Mouse (Mus musculus) heart, postnatal 14 days (tissue): ENCODE results near the gene Selenbp2. TPM values are rescaled to one million over a fixed set of nuclear protein-coding genes. Genes with fewer than 3 reads are reported as not detected.
"Not testable (repeated sequence)": the region's sequence is repeated elsewhere in the genome, so short reads cannot be mapped to it uniquely, and the experiment has no call there.

Experiments used
- DNase-seq, 2 experiments: peaks; one replicate each; pipeline ENCODE4 v3.0.0; 2021 to 2022
- intact Hi-C: fragments of 180-260 bp; cut with DNase I; formaldehyde crosslinking; loops from one replicate; pipeline ENCODE4 v1.15.1; 2025
- total RNA-seq, 2 experiments: library from RNA; stranded (reverse); gene quantifications; 2 replicates each; pipeline ENCODE4 v1.2.3; 2021

Selenbp2 gene
- total RNA-seq, 2 experiments from 2014 or later = 8.7 to 11.6 TPM

DNA sequence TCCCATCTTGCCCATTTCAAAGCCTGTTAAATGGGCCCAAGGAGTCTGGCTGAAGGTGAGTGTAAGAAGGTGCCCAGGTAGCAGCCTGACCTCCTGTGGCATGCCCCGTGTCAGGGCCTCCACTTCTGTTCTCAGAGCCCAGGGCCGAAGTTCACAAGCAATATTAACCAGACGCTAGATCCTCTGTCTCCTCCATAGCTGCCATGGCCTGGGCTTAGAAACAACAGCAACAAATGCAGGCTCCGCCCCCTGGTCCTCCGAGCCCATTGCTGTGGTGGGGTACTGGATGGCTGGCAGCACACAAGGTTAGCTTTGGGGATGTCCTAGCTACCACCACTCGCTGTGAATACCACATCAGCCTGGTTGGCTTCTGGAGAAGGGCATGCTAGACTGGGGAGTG lies 3.2 kb upstream of the Selenbp2 start:
- intact Hi-C loops, DNase-seq: not testable (repeated sequence)

- intact Hi-C loops = no loop called here
- no peak for DNase-seq
Measured at GRCm38 (mm10) chr3:94690616-94691247, 2.6 kb upstream of the Selenbp2 start.

DNA sequence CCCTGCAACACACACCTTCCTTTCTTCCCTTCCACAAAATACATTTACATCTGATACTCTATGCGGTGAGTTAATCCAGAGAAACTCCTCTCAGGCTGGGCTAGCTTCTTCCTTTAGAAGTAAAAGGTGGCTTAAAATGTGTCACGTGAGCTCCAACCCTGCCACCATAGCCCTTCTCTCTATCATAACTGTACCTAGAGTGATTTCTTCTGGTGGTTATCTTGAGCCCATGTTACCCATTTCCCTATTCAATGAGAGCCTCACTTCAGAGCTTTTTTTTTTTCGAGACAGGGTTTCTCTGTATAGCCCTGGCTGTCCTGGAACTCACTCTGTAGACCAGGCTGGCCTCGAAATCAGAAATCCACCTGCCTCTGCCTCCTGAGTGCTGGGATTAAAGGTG lies 1.7 kb upstream of the Selenbp2 start:
- DNase-seq, intact Hi-C loops: not testable (repeated sequence)

GRCm38 (mm10) chr3:94693874-94694273 lies 518 bp downstream of the Selenbp2 start:
- DNase-seq, intact Hi-C loops: not testable (repeated sequence)

DNA sequence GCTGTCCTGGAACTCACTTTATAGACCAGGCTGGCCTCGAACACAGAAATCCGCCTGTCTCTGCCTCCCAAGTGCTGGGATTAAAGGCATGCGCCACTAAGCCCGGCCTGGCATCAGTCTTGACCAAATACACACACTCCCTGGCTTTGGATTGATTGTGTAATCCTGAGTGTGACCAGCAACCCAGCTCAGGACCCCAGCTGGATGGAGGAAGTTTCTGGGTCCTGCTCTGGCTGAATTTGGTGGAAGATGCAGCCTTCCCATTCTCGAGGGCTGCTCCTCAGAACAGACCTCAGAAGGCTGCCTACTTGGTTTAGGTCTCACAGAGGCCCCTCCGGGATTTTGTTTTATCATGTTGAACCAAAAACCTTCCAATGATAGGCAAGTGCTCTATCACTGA lies 2.2 kb downstream of the Selenbp2 start:
- intact Hi-C loops, DNase-seq: not testable (repeated sequence)

DNA sequence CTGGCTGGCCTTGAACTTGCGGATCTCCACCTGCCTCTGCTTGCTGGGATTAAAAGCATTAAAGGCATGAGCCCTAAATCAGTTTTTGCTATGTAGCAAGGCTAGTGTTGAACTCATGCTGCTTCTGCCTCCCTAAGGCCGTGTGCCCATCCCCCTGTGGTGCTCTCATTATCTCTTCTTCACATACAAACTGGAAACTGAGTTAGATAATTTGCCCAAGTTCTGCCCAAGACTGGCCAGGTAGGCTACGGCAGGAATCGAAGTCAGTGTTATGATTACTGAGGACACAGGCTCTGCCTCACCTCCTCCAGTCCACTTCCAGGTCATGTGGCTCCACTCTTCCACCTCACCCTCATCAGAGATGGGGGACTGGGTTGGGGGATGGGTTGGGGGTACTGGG lies 2.9 kb downstream of the Selenbp2 start:
- DNase-seq, intact Hi-C loops: not testable (repeated sequence)

DNA sequence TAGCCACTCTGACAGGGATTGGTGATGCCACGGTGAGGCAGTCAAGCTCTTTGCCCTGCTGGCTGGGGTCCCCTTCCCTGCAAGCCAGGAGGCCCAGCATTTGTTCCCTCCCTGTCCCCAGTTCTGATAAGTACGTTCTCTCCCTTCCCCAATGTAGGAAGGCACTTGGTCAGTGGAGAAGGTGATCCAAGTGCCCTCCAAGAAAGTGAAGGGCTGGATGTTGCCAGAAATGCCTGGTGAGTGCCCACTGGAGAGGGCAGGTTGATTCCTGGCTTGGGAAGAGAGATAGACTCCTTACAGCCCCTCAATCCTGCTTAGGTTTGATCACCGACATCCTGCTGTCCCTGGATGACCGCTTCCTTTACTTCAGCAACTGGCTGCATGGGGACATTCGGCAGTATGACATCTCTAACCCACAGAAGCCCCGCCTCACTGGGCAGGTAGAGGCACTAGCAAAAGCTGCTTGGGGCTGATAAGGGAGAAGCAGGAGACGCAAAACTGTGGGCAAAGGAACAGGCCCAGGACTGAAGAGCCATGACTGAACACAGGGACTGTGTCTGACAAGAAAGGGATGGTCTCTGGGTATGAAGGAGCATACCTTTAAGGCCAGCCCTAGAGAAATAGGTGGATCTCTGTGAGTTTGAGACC lies 8.9 kb downstream of the Selenbp2 start:
- intact Hi-C loops = not testable (repeated sequence)

DNA sequence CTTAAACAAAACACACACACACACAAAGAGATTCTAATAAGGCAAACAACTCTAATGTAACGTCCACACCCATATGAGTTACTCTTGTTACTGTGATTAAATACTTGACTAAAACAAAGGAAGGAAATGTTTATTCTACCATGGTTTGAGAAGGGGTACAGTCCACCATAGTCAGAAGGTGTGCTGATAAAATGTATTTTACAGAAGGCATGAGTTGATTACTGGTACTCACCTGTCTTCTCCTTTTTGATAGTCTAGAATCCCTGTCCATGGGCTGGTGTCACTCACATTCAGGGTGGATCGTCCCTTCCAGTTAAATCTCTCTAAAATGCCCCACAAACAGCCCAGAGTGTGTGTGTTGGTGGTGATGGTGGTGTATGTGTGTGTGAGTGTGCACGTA lies 9.5 kb downstream of the Selenbp2 start:
- intact Hi-C loops = no loop called here

More for the DNA sequence above, 8.9 kb downstream of the Selenbp2 start:
- not testable (repeated sequence) for DNase-seq

GRCm38 (mm10) chr3:94703364-94703763 lies 10.0 kb downstream of the Selenbp2 start:
- intact Hi-C loops = not testable (repeated sequence)
- peak in 1 of 2 experiments; percentile 14 for DNase-seq

More for the DNA sequence above, 9.5 kb downstream of the Selenbp2 start:
- DNase-seq = no peak

GRCm38 (mm10) chr3:94710591-94710990 lies 17.2 kb downstream of the Selenbp2 start:
- DNase-seq, intact Hi-C loops: not testable (repeated sequence)

- intact Hi-C loops = not testable (repeated sequence)
Measured at GRCm38 (mm10) chr3:94713424-94713823, 20.1 kb downstream of the Selenbp2 start.

GRCm38 (mm10) chr3:94718253-94718652 lies 24.9 kb downstream of the Selenbp2 start:
- not testable (repeated sequence) for DNase-seq

More at GRCm38 (mm10) chr3:94713424-94713823, 20.1 kb downstream of the Selenbp2 start:
- DNase-seq = not testable (repeated sequence)

GRCm38 (mm10) chr3:94723637-94724036 lies 30.3 kb downstream of the Selenbp2 start:
- not testable (repeated sequence) for DNase-seq
- intact Hi-C loops = loop anchor here (5.0 kb wide), 2 partner anchors 86 to 266 kb away; no protein-coding TSS in a partner anchor

More at GRCm38 (mm10) chr3:94718253-94718652, 24.9 kb downstream of the Selenbp2 start:
- intact Hi-C loops = not testable (repeated sequence)

- intact Hi-C loops = no loop called here
Measured at GRCm38 (mm10) chr3:94745691-94746090, 52.3 kb downstream of the Selenbp2 start.

More at GRCm38 (mm10) chr3:94745691-94746090, 52.3 kb downstream of the Selenbp2 start:
- no peak for DNase-seq

Other genes with a start within 250 kb of the Selenbp2 start
- gene Oaz3, start 249.6 kb upstream of the Selenbp2 start, total RNA-seq = not detected
- gene Celf3, start 215.3 kb upstream of the Selenbp2 start, total RNA-seq = not detected
- under 1 TPM in 1 of 2 experiments, not detected in 1; 0.37 TPM for gene Riiad1, start 213.2 kb upstream of the Selenbp2 start, total RNA-seq
- 10 to 100 TPM; 24.4 to 28.6 TPM for gene Snx27, start 110.8 kb upstream of the Selenbp2 start, total RNA-seq
- gene Gm10972, start 50.4 kb upstream of the Selenbp2 start, total RNA-seq = not detected
- 1 to 10 TPM; 3.1 to 3.9 TPM for gene Tuft1, start 34.7 kb upstream of the Selenbp2 start, total RNA-seq
- gene Cgn, start 92.9 kb downstream of the Selenbp2 start, total RNA-seq = under 1 TPM; 0.63 to 0.86 TPM
- gene Pogz, start 144.0 kb downstream of the Selenbp2 start, total RNA-seq = 10 to 100 TPM; 23.9 to 24.0 TPM
- 100 to 1,000 TPM; 217 to 251 TPM for gene Psmb4, start 193.4 kb downstream of the Selenbp2 start, total RNA-seq
- 10 to 100 TPM; 63.8 to 84.9 TPM for gene Selenbp1, start 239.5 kb downstream of the Selenbp2 start, total RNA-seq